Mouse (Mus musculus) limb, embryonic 13.5 days (tissue): ENCODE measurements at regions not wholly inside any gene's neighbourhood (a gene's known extent, or its start where the extent isn't known, plus 50 kb on each side); places are given as distances from the start of the nearest gene placed in this dataset.

Experiments used
- ATAC-seq: fragments of 200-750 bp; cut with Nextera tagmentation; 2 replicates; pipeline ENCODE4 v1.8.0; 2017; ENCODE audit warnings: low read depth, moderate number of reproducible peaks, moderate TSS enrichment; ENCODE audit not compliant: low FRiP score
- H3K27ac ChIP-seq: fragments of 300-500 bp; sonication (generic); 2 replicates; pipeline ENCODE4 v1.5.1; 2015; ENCODE audit warnings: inconsistent platforms, mild to moderate bottlenecking, moderate library complexity
- H3K27me3 ChIP-seq: fragments of 300-500 bp; sonication (generic); 2 replicates; pipeline ENCODE4 v1.6.1; 2015; ENCODE audit warnings: mild to moderate bottlenecking, inconsistent platforms
- H3K36me3 ChIP-seq: fragments of 300-500 bp; sonication (generic); 2 replicates; pipeline ENCODE4 v1.6.1; 2015; ENCODE audit warnings: inconsistent platforms, mild to moderate bottlenecking, moderate library complexity
- H3K4me1 ChIP-seq: fragments of 300-500 bp; sonication (generic); 2 replicates; pipeline ENCODE4 v1.6.1; 2015; ENCODE audit warnings: inconsistent platforms
- H3K4me2 ChIP-seq: fragments of 300-500 bp; sonication (generic); replicated peaks from 2 replicates; pipeline ENCODE4 v1.6.1; 2015; ENCODE audit warnings: inconsistent platforms, mild to moderate bottlenecking, moderate library complexity
- H3K4me3 ChIP-seq: fragments of 300-500 bp; sonication (generic); 2 replicates; pipeline ENCODE4 v1.5.1; 2015; ENCODE audit warnings: moderate library complexity, mild to moderate bottlenecking, inconsistent platforms
- H3K9ac ChIP-seq: fragments of 300-500 bp; sonication (generic); 2 replicates; pipeline ENCODE4 v1.6.1; 2015; ENCODE audit warnings: mild to moderate bottlenecking, inconsistent platforms
- H3K9me3 ChIP-seq: fragments of 300-500 bp; sonication (generic); 2 replicates; pipeline ENCODE4 v1.6.1; 2016; ENCODE audit warnings: inconsistent platforms
- WGBS: fragments of 180-500 bp; shearing (Covaris S2); methylation state at CpG from one replicate; pipeline ENCODE4 v1.1.7; 2015; 5-methylcytosine and 5-hydroxymethylcytosine counted together

GRCm38 (mm10) chr2:68799993-68800740 lies 61.1 kb upstream of the Cers6 start:
- H3K4me2 ChIP-seq: peak overlapping the region; percentile 41
- H3K4me1 ChIP-seq: peaks cover 13% of the 10 kb centered on the region
- peak; percentile 69 for ATAC-seq
- H3K9me3 ChIP-seq: no peaks in the 10 kb centered on the region
- H3K27me3 ChIP-seq: no peaks in the 10 kb centered on the region
- H3K27ac ChIP-seq: no peak overlapping the region
- H3K36me3 ChIP-seq: no peaks in the 10 kb centered on the region
- 21% methylated on average over 10 of the region's 10 CpGs for WGBS
- no peak overlapping the region for H3K9ac ChIP-seq
- no peak overlapping the region for H3K4me3 ChIP-seq

GRCm38 (mm10) chr2:68804117-68804516 lies 57.1 kb upstream of the Cers6 start:
- Histone ChIP-seq H3K27ac (no peak overlapping the region), H3K9ac (no peak overlapping the region), H3K27me3 (no peaks in the 10 kb centered on the region), H3K36me3 (no peaks in the 10 kb centered on the region), H3K9me3 (no peaks in the 10 kb centered on the region), H3K4me1 (peaks cover 10% of the 10 kb centered on the region), H3K4me2 (no peak overlapping the region), H3K4me3 (no peak overlapping the region)
- 88% methylated on average over 6 of the region's 6 CpGs for WGBS
- no peak for ATAC-seq

- H3K4me3 ChIP-seq: no peak overlapping the region
- no peaks in the 10 kb centered on the region for H3K9me3 ChIP-seq
- H3K36me3 ChIP-seq: no peaks in the 10 kb centered on the region
- no peak overlapping the region; the same call in 1 of the 2 replicates for H3K27ac ChIP-seq
- no peak overlapping the region for H3K9ac ChIP-seq
- 28% methylated on average over 3 of the region's 3 CpGs for WGBS
- H3K4me2 ChIP-seq: no peak overlapping the region
- peak; percentile 80 for ATAC-seq
- no peaks in the 10 kb centered on the region for H3K27me3 ChIP-seq
- no peaks in the 10 kb centered on the region for H3K4me1 ChIP-seq
Measured at GRCm38 (mm10) chr2:68805866-68806265, 55.4 kb upstream of the Cers6 start.

GRCm38 (mm10) chr2:68806311-68806895 lies 54.8 kb upstream of the Cers6 start:
- Histone ChIP-seq H3K9ac (no peak overlapping the region), H3K27ac (peak overlapping the region; percentile 49; the same call in 1 of the 2 replicates), H3K4me1 (no peaks in the 10 kb centered on the region), H3K4me3 (no peak overlapping the region), H3K27me3 (no peaks in the 10 kb centered on the region), H3K36me3 (no peaks in the 10 kb centered on the region), H3K4me2 (no peak overlapping the region), H3K9me3 (no peaks in the 10 kb centered on the region)
- 46% methylated on average over 10 of the region's 10 CpGs for WGBS
- peak; percentile 19; the same call in 1 of the 2 replicates for ATAC-seq
